Mouse (Mus musculus) left cerebral cortex, adult 18-20 months (tissue): ENCODE results near the gene Stx6. TPM values are rescaled to one million over a fixed set of nuclear protein-coding genes. Genes with fewer than 3 reads are reported as not detected.

ENCODE experiments used
- DNase-seq, 2 experiments: peaks; one replicate each; pipeline ENCODE4 v3.0.0; 2021 to 2022; ENCODE audit warnings: low spot score in 2 of 2, mixed read lengths in 1 of 2
- long read RNA-seq, 2 experiments: library from polyadenylated mRNA; stranded (forward); transcript quantifications; one replicate each; pipeline ENCODE4 v2.0.0; 2021
- total RNA-seq, 2 experiments: library from RNA; stranded (reverse); gene quantifications; 2 replicates each; pipeline ENCODE4 v1.2.3; 2021

Gene Stx6
- 100 to 1,000 TPM; 116 to 119 TPM for total RNA-seq
- long read RNA-seq, experiment 1, full-length matches to known transcripts = 169 of 186 reads
- long read RNA-seq, experiment 1, partial matches to known transcripts = 12 of 186 reads
- long read RNA-seq, experiment 1, other reads (novel, unspliced or antisense) = 5 of 186 reads
- long read RNA-seq, experiment 2, full-length matches to known transcripts = 130 of 144 reads
- long read RNA-seq, experiment 2, partial matches to known transcripts = 1 of 144 reads
- long read RNA-seq, experiment 2, other reads (novel, unspliced or antisense) = 13 of 144 reads

DNA sequence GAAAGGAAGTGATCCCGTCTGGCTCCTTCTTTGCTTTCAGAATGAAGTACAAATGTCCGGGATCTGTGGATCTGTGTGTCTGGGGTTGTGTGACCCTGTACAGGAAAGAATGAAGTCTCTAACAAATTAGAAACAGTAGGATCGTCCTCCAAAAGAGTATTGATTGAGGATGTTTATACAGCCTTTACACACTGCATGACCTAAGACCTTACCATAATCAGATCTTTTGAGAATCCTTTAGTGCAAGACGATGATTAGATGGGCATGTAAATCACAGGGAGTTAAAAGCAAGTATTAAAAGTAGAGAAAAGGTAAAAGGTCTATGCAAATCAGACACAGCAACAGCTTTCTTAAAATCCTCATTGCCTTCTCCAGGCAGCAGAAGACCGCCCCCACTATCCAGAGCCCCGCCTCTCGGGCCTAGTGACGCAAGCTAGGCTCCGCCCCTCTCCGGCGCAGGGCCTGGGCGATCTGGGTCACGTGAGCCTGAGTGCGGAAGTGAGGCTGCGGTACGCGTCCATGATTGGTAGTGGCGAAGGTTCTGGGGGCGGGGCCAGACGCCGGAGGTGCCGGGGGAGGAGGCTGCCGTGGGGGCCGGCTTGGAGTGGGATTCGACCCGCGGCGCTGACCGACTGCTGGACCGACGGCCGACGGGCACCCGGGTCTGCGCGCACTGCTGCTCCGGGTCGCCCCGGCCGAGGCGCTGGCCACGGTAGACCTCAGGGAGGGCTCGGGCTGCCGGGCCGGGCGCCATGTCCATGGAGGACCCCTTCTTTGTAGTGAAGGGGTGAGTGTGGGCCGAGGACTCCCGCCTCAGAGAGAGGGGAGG is at the start of gene Stx6:
Stx6 (plus strand) TSS at position 575 of the 829 bp plus-strand sequence.
- peak; percentile 98 to 99 for DNase-seq

- no peak for DNase-seq
Measured at GRCm38 (mm10) chr1:155109387-155110350, 48.8 kb upstream of the Stx6 start.

DNA sequence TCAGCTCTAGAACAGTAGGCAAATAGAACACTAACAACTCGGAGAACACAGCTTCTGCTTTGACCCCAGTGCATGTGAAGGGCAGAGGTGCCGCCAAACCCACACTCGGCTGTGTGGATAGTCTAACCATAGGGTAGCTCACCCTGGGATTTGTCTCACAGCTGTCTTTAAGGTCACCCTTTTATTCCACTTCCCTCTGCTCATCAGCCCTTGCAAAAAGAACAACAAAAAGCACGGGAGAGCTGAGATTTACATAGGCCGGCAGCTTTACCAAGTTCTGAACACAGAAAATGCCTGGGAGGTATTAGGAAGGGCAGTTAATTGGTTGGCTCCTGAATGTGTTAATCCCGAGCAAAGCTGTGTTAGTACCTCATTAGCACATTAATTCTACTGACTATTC is 47.0 kb upstream of the Stx6 start:
- no peak for DNase-seq

DNA sequence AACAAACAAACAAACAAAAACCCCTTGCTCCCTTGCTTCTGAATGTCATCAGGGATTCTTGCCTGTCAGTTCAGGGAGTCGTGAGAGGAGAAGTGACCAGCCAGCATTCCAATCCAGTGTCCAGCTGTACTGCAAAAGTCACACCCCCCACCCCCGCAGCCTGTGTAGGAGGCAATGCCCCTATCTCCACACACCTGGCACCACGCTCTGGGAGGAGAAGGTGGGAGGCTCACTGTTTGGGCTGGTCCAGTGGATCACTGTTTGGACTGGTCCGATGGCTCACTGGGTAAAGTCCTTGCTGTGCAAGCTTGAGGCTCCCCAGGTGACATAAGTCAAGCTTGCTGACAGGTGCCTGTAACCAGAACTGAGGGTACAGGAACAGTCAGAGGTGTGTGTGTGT is 46.4 kb upstream of the Stx6 start:
- no peak for DNase-seq

GRCm38 (mm10) chr1:155112875-155113274 is 45.6 kb upstream of the Stx6 start:
- DNase-seq = no peak

GRCm38 (mm10) chr1:155113946-155114345 is 44.6 kb upstream of the Stx6 start:
- no peak for DNase-seq

DNA sequence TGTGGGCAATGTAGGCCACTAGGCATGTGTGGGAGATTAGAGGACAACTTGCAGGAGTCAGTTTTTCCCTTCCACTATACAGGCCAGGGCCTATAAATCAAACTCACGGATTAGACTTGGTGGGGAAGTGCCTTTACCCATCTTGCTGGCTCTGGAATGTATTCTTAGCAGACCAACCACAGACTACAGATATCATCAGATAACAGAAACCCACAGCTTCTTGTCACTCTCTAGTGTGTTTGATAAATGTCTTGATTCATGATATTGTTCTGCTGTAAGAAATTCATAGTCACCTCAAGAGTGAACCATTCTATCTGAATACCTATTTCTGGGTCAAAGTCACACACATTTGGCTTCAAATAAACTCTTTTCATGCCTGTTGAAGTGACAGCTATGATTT is 38.8 kb upstream of the Stx6 start:
- no peak for DNase-seq

- DNase-seq = peak; percentile 33 to 39
Measured at GRCm38 (mm10) chr1:155121977-155122939, 36.3 kb upstream of the Stx6 start.

DNA sequence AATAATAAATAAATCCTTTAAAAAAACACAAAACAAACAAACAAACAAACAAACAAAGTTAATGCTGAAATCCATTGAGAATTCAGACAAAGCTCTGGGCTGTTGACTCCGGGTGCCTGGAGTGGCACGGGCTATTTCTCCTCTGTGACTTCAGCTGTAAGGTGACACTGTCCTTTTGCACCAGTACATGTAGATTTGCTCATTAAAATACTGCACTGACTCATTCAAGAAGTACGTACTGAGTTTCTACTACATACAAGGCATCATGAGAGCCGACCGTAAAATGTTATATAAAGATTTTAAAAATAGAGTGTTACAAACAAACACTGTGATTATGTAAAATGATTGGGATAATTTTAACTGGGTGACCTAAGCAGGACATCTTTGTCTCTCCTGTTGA is 34.1 kb upstream of the Stx6 start:
- DNase-seq = no peak

GRCm38 (mm10) chr1:155126716-155127115 is 31.8 kb upstream of the Stx6 start:
- DNase-seq = no peak

DNA sequence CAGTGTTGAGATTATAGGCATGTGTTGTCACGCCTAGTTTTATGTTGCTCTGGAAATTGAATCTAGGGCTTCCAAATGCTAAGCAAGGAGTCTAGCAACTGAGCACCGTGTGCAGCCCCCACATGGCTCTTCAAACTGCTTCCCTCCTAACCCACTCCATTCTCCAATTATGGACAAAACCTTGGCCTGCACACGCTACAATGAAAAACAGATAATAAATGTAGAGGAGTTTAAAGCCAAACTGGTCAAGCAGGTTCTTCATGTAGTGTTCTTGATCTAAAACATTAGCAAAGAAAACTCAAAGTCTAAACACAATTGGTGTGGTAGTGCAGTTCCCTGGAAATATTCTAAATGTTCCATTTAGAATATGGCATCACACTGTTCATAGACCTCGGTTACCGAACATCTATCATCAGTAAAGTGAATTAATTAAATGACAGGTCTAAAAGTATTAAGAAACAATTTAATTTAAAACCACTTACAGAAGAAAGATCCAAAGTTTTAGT is 31.0 kb upstream of the Stx6 start:
- DNase-seq = no peak

DNA sequence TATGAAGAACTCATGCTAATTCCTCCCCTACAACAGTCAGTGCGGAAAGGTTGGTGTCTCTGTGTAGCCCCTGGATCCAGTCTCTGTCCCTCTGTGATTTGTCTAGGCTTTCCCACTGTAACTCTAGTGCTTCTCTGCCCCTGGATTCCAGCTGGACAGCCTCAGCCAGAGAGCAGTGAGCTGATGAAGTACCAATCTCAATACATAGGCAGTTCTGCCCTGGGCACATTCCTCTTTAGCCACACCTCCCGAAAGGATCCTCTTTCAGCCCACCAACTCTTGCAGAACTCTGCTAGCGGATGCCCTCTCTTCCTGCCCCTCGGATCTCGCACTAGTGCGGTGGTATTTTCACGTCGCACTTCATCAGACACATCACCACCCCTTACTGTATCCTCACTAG is 23.6 kb upstream of the Stx6 start:
- no peak for DNase-seq

DNA sequence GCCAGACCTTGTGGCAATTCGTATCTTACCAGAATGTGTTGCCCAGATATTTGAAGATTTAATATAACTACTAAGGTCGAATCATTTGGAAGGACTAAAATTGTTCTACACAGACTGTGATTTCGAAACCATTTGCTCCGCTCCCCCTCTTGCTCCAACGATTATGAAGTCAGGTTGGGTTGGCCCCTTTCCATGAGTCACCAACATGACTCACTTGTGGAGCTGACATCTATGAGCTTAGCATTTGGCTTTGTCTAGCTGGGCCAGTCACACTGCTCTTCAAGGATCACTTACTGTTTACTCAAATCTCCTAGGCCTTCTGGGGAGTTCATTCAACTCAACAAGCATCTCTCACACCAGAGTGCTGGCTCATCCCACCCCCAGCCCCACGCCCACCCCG is 19.7 kb upstream of the Stx6 start:
- DNase-seq = no peak

DNA sequence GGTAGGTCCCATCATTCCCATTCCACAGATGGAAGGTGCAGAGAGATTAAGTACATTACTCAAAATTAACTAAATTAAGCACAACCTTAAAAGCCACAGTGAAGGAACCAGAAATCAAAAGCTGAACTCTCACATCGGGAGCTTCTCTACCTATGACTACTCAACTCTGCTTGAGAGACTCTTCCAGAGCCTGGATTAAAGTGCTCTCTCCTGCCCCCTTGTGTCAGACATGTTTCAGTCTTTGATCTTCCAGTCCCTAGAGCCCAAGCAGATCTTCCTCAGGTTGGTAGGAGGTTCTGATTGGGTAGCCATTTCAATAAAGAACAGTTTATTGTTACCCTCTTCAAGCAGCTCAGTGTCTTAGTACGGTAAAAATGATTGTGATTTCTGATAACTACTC is 18.4 kb upstream of the Stx6 start:
- DNase-seq = peak; percentile 72 to 83

DNA sequence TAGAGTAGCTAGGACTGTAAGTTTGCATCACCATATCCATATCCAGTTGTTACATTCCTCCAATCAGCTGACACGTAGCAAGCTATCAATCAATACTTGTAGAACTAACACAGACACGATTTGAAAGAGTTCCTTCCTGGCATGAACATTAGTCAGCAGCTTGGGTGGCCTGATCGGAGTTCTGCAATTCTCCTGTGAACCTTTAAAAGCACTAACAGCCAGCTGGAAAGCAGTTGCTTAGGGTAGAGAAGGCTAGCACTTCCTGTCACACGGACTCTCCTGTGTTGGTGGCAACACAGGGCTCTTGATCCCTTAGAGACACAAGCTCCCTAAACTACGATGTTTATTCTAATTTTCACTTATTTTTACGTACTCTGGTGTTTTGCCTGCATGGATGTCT is 12.9 kb upstream of the Stx6 start:
- DNase-seq = no peak

GRCm38 (mm10) chr1:155146572-155146980 is 11.9 kb upstream of the Stx6 start, which contains the start of gene Mr1:
Mr1 (minus strand) TSS chr1:155146814.
- DNase-seq = no peak

DNA sequence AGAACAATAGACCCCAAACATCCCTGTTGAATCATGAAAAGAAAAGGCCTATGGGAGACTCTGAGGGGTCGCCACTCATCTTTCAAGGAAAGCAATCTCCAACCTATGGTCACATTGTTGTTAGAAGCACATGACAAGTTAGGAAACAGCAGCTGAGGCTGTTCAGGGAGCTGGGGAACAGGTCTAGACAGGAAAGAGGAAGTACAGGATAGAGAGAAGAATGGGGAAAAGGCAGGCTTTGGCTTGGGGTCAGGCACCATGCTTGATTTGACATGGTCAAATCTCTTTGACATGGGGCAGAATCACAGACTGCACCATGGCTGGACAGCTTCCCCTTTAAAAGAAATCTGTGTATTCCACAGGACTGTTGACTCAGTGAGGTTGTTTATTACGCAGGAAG is 11.3 kb upstream of the Stx6 start:
- no peak for DNase-seq

GRCm38 (mm10) chr1:155149403-155149802 is 9.1 kb upstream of the Stx6 start:
- DNase-seq = no peak

GRCm38 (mm10) chr1:155150821-155151220 is 7.7 kb upstream of the Stx6 start:
- DNase-seq = no peak

DNA sequence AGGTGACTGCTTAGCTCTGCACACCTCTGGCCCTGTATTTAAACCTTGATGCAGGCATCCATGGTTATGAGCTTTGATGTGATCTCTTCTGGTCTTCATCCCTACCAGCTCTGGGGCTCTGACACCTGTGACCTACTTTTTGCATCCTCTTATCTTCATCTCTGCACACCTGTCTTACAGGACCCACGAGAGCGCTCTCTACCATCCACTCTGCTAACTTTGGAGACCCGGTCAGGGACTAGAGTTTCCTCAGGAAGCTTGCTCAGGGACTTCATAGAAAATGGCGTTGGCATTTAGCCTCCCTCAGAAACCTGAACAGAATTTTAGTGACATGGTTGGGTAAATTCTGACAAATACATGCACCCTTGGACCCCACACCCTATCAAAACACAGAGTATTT is 4.6 kb upstream of the Stx6 start:
- DNase-seq = no peak
